Mouse (Mus musculus): ENCODE measurements at regions not wholly inside any gene's neighbourhood (a gene's known extent, or its start where the extent isn't known, plus 50 kb on each side); places are given as distances from the start of the nearest gene placed in this dataset.

- Histone ChIP-seq H3K36me3 (no peaks in the 10 kb centered on the region), H3K27ac (replicated peaks) (no peak overlapping the region), H3K27me3 (peaks cover 3% of the 10 kb centered on the region), H3K4me3 (no peak overlapping the region), H3K4me2 (replicated peaks) (no peak overlapping the region), H3K4me1 (peaks cover 11% of the 10 kb centered on the region), H3K9me3 (no peaks in the 10 kb centered on the region), H3K9ac (replicated peaks) (no peak overlapping the region)
- 83% methylated on average over 5 of the region's 5 CpGs for WGBS
- ATAC-seq (ENCODE audit: low FRiP score, low read depth) = no peak
Measured at GRCm38 (mm10) chr1:90393861-90394260, 190.1 kb downstream of the Ackr3 start.

DNA sequence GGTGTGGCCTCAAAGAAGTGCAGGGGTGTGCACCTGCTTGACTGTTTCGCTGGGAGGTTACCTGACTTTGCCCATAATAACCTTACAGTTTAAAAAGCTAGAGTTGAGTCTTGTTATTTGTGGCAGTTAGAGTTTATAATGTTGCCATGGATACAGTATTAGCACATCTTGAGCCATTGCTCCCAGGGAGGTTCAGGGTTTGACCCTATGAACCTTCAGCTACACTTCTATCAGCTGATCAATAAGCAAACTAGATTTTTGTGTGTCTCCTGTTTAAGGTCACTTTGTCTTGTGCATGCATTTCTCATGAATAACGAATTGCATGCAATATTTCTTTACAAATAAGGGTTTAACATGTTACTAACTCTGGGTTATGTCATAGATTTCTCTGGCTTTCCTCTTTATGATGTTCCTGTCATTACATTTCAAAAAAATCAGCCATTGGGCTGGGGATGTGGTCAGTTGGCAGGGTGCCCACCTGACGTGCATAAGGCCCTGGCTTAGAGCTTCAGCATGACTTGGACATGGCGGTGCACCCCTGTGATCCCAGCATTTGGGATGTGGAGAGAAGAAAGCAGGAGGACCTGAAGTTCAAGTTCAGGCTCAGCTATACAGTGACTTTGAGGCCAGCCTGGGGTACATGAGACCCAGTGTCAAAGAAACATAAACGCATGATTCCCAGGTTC, 191.7 kb downstream of the Ackr3 start:
- Histone ChIP-seq H3K9ac (replicated peaks) (no peak overlapping the region), H3K9me3 (no peaks in the 10 kb centered on the region), H3K36me3 (no peaks in the 10 kb centered on the region), H3K27ac (replicated peaks) (no peak overlapping the region), H3K27me3 (no peaks in the 10 kb centered on the region; the same call in none of the 2 replicates), H3K4me2 (replicated peaks) (no peak overlapping the region), H3K4me1 (peaks cover 11% of the 10 kb centered on the region), H3K4me3 (no peak overlapping the region)
- WGBS = 91% methylated on average over 5 of the region's 5 CpGs
- no peak for ATAC-seq (ENCODE audit: low FRiP score, low read depth)

DNA sequence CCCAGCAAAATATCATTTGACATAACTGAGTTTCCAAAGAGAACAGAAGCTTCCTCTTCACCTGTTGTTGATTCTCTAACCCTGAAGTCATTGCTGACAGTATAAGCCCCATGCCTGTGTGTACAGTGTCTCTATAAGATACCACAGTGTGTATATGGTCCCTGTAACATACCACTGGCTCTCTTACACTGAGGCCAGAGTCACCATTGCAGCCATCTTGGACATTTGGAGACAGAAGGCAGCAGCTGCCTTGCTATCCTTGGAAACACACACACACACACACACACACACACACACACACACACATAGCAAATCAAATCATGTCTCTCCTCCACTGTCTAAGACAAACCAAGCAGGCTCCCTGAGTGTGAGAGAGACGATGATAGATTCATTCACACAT, 192.9 kb downstream of the Ackr3 start:
- H3K4me2 ChIP-seq (replicated peaks) = no peak overlapping the region
- no peaks in the 10 kb centered on the region for H3K36me3 ChIP-seq
- H3K9me3 ChIP-seq = no peaks in the 10 kb centered on the region
- ATAC-seq (ENCODE audit: low FRiP score, low read depth) = no peak
- no peak overlapping the region for H3K4me3 ChIP-seq
- peaks cover 11% of the 10 kb centered on the region for H3K4me1 ChIP-seq
- 83% methylated on average over 1 of the region's 1 CpGs for whole genome bisulfite sequencing
- no peak overlapping the region for H3K9ac ChIP-seq (replicated peaks)
- H3K27ac ChIP-seq (replicated peaks) = no peak overlapping the region
- H3K27me3 ChIP-seq = no peaks in the 10 kb centered on the region; the same call in none of the 2 replicates

- Histone ChIP-seq H3K27ac (replicated peaks) (no peak overlapping the region), H3K4me3 (no peak overlapping the region), H3K4me1 (peaks cover 11% of the 10 kb centered on the region), H3K4me2 (replicated peaks) (no peak overlapping the region), H3K9me3 (no peaks in the 10 kb centered on the region), H3K9ac (replicated peaks) (no peak overlapping the region), H3K36me3 (no peaks in the 10 kb centered on the region), H3K27me3 (no peaks in the 10 kb centered on the region; the same call in none of the 2 replicates)
- ATAC-seq (ENCODE audit: low FRiP score, low read depth) = no peak
- 30% methylated on average over 5 of the region's 5 CpGs for WGBS
Measured at GRCm38 (mm10) chr1:90397355-90397754, 193.6 kb downstream of the Ackr3 start.

GRCm38 (mm10) chr1:90398396-90398975, 194.7 kb downstream of the Ackr3 start:
- Histone ChIP-seq H3K9me3 (no peaks in the 10 kb centered on the region), H3K36me3 (no peaks in the 10 kb centered on the region), H3K27ac (replicated peaks) (no peak overlapping the region), H3K4me2 (replicated peaks) (no peak overlapping the region), H3K27me3 (no peaks in the 10 kb centered on the region; the same call in none of the 2 replicates), H3K9ac (replicated peaks) (no peak overlapping the region), H3K4me1 (peaks cover 11% of the 10 kb centered on the region), H3K4me3 (no peak overlapping the region)
- no peak for ATAC-seq (ENCODE audit: low FRiP score, low read depth)
- WGBS = 82% methylated on average over 15 of the region's 15 CpGs

DNA sequence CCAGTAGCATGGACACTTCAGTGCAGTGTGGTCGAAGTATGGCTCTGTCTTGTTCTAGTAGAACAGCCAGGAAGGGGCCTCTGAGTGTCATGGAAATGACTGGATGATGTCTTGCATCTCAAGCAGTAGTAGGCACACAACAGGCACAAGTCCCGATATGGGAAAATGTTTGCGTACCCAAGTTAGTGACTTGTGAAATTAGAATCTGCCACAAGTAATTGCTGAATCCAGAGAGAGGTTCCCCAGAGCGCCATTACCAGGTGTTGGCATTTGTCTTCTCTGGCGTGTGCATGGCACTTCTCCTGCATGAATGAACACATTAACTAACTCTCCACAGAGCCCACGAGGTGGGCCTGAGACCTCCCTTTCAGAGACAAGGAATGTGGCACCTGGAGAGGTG, 199.3 kb downstream of the Ackr3 start:
- no peak overlapping the region for H3K27ac ChIP-seq (replicated peaks)
- H3K36me3 ChIP-seq = no peaks in the 10 kb centered on the region
- H3K4me2 ChIP-seq (replicated peaks) = no peak overlapping the region
- peaks cover 8% of the 10 kb centered on the region; the same call in 1 of the 2 replicates for H3K4me1 ChIP-seq
- H3K9me3 ChIP-seq = no peaks in the 10 kb centered on the region
- H3K27me3 ChIP-seq = no peaks in the 10 kb centered on the region; the same call in none of the 2 replicates
- no peak overlapping the region for H3K4me3 ChIP-seq
- ATAC-seq (ENCODE audit: low FRiP score, low read depth) = no peak
- 80% methylated on average over 6 of the region's 6 CpGs for WGBS
- H3K9ac ChIP-seq (replicated peaks) = no peak overlapping the region

DNA sequence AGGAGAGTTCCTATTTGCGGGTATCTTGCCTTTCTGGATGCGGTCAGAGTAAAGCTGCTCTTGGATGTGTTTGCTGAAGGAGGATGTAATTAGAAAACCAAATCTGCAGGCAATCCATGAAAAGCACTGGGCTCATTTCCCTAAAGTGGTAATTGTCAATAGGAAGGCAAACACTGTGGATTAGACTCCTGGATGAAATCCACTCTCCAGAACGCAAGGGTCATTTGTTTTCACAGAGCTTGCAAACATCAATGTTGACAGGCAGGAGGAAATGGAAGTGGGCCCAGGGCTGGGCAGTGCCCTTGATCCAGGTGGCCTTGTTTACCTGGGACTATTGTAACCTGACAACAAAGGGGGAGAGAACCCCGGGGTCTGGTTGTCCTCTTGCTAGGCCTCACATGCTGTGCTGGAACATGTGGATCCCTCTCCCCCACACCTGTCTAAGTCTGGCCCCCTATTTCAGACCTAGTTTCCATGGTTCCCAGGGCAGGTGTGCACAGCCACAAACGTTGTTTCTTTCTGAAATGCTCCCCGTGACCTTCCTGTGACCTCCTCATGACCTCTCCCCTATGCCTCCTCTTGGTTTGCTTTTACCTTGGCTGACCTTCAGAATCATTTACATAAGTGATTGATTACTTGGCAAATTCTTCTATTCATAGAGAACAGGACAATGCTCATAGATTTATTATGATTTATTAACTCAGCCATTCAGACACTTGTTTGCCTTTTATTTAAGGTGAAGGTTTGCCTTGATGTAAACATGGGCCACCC, 197.9 kb upstream of the Cops8 start:
- no peaks in the 10 kb centered on the region for H3K36me3 ChIP-seq
- H3K4me3 ChIP-seq = no peak overlapping the region
- WGBS = 43% methylated on average over 6 of the region's 6 CpGs
- H3K9me3 ChIP-seq = no peaks in the 10 kb centered on the region
- no peak overlapping the region for H3K9ac ChIP-seq (replicated peaks)
- no peak overlapping the region for H3K4me2 ChIP-seq (replicated peaks)
- no peak for ATAC-seq (ENCODE audit: low FRiP score, low read depth)
- peaks cover 2% of the 10 kb centered on the region for H3K27me3 ChIP-seq
- no peak overlapping the region for H3K27ac ChIP-seq (replicated peaks)
- H3K4me1 ChIP-seq = peaks cover 5% of the 10 kb centered on the region; the same call in 1 of the 2 replicates

DNA sequence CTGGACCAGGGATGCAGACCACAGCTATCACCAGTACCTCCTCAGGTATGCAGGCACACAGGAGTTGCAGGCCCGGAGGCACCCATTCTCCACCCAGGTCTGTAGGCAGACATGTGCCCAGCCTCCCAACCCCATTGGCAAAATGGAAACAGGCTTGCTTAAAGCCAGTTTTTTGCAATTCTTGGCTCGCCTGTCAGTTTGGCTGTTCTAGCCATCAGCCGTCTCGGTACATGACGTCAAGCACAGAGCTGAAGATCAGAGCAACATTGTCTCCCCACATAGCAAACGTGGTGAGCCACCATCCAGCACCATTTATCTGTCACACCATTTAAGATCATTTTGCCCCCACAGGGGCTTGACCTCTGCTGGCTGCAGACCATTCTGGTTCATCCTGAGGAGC, 196.1 kb upstream of the Cops8 start:
- no peak overlapping the region for H3K9ac ChIP-seq (replicated peaks)
- H3K27me3 ChIP-seq = peaks cover 5% of the 10 kb centered on the region
- no peak overlapping the region for H3K4me3 ChIP-seq
- H3K9me3 ChIP-seq = no peaks in the 10 kb centered on the region
- WGBS = 93% methylated on average over 6 of the region's 6 CpGs
- no peaks in the 10 kb centered on the region for H3K36me3 ChIP-seq
- H3K4me2 ChIP-seq (replicated peaks) = no peak overlapping the region
- no peak overlapping the region for H3K27ac ChIP-seq (replicated peaks)
- ATAC-seq (ENCODE audit: low FRiP score, low read depth) = no peak
- peaks cover 5% of the 10 kb centered on the region; the same call in 1 of the 2 replicates for H3K4me1 ChIP-seq

DNA sequence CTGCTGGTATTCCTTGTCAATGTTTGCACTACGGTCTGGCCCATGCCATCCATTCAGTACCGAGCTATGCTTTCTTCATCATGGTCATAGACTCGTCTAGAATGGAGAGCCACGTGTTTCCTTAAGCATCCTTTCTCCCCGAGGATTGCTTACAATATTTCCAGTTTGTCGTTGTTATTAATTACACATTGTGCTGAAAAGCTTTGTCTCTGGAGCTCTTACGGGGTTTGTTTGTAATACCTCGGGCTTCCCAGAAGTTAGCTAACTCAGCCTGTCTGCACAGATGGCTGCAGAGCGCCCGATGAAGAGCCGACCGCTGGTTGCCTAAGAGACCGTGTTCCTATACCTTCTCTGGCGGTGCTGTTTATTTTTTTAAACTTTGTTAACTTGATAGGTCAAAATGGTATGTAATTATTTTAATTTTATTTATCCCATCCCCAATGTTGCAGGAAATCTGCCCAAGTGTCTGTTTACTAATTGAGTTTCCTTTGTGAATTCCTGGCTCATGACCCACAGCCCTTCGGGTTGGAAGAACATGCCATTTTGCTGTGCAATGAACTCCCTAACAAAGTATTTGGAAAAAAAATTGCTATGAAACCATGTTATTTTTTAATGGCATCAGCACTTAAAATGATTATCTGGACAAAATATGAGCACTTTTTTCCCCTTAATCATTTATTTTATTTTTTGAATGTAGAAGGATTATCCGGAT, 194.1 kb upstream of the Cops8 start:
- no peak overlapping the region for H3K27ac ChIP-seq (replicated peaks)
- WGBS = 86% methylated on average over 16 of the region's 16 CpGs

GRCm38 (mm10) chr1:90409236-90409635, 193.5 kb upstream of the Cops8 start:
- H3K36me3 ChIP-seq = no peaks in the 10 kb centered on the region
- no peaks in the 10 kb centered on the region for H3K9me3 ChIP-seq
- no peak overlapping the region for H3K9ac ChIP-seq (replicated peaks)
- peaks cover 5% of the 10 kb centered on the region; the same call in 1 of the 2 replicates for H3K27me3 ChIP-seq
- H3K4me3 ChIP-seq = no peak overlapping the region
- no peak overlapping the region for H3K27ac ChIP-seq (replicated peaks)
- 85% methylated on average over 3 of the region's 3 CpGs for WGBS
- peaks cover 11% of the 10 kb centered on the region; the same call in 1 of the 2 replicates for H3K4me1 ChIP-seq
- ATAC-seq (ENCODE audit: low FRiP score, low read depth) = no peak
- no peak overlapping the region for H3K4me2 ChIP-seq (replicated peaks)

More for the DNA sequence above, 194.1 kb upstream of the Cops8 start:
- no peak overlapping the region for H3K4me3 ChIP-seq
- ATAC-seq (ENCODE audit: low FRiP score, low read depth) = no peak
- H3K36me3 ChIP-seq = no peaks in the 10 kb centered on the region
- H3K9ac ChIP-seq (replicated peaks) = no peak overlapping the region
- peaks cover 5% of the 10 kb centered on the region; the same call in 1 of the 2 replicates for H3K27me3 ChIP-seq
- no peaks in the 10 kb centered on the region for H3K9me3 ChIP-seq
- H3K4me2 ChIP-seq (replicated peaks) = no peak overlapping the region
- peaks cover 11% of the 10 kb centered on the region; the same call in 1 of the 2 replicates for H3K4me1 ChIP-seq

- WGBS = 38% methylated on average over 9 of the region's 9 CpGs
- H3K4me1 ChIP-seq = peaks cover 6% of the 10 kb centered on the region; the same call in 1 of the 2 replicates
- no peaks in the 10 kb centered on the region for H3K36me3 ChIP-seq
- no peaks in the 10 kb centered on the region for H3K9me3 ChIP-seq
- H3K4me2 ChIP-seq (replicated peaks) = no peak overlapping the region
- no peak overlapping the region for H3K4me3 ChIP-seq
- H3K27me3 ChIP-seq = peaks cover 5% of the 10 kb centered on the region
- ATAC-seq (ENCODE audit: low FRiP score, low read depth) = no peak
- H3K9ac ChIP-seq (replicated peaks) = no peak overlapping the region
- no peak overlapping the region for H3K27ac ChIP-seq (replicated peaks)
Measured at GRCm38 (mm10) chr1:90412511-90413045, 190.2 kb upstream of the Cops8 start.

All from midbrain, embryonic 12.5 days (tissue).